Mouse (Mus musculus) erythroblast, embryonic 14.5 days (primary cell): ENCODE results near the gene Nmt1. TPM values are rescaled to one million over a fixed set of nuclear protein-coding genes. Genes with fewer than 3 reads are reported as not detected.
A peak's percentile ranks its signal among the peaks of the same experiment; 100 is the strongest.

Experiments
- H3K27me3 ChIP-seq: 2 replicates; pipeline ENCODE4 v1.6.1; 2012; ENCODE audit warnings: inconsistent platforms; ENCODE audit not compliant: control insufficient read depth
- H3K36me3 ChIP-seq: 2 replicates; pipeline ENCODE4 v1.6.1; 2012; ENCODE audit warnings: mild to moderate bottlenecking, inconsistent platforms; ENCODE audit not compliant: control insufficient read depth
- H3K4me1 ChIP-seq: 2 replicates; pipeline ENCODE4 v1.6.1; 2012; ENCODE audit warnings: inconsistent platforms; ENCODE audit not compliant: control insufficient read depth
- H3K4me3 ChIP-seq: replicated peaks from 2 replicates; pipeline ENCODE3; 2012; ENCODE audit warnings: moderate library complexity, mild to moderate bottlenecking, inconsistent platforms
- H3K9me3 ChIP-seq: 2 replicates; pipeline ENCODE4 v1.6.1; 2012; ENCODE audit warnings: low read length, inconsistent platforms, mixed read lengths; ENCODE audit not compliant: control insufficient read depth
- GATA1 ChIP-seq: IDR thresholded peaks from 2 replicates; pipeline ENCODE4 v1.6.1; 2012; ENCODE audit warnings: low read length, inconsistent platforms, mixed read lengths
- TAL1 ChIP-seq: IDR thresholded peaks from 3 replicates; pipeline ENCODE4 v1.6.1; 2012; ENCODE audit warnings: low read length, inconsistent platforms, mixed read lengths
- polyA plus RNA-seq: library from polyadenylated mRNA; stranded (reverse); fragments of >175 nt; gene quantifications from 2 replicates; pipeline ENCODE4 v1.2.3, GENCODE M21; 2012

Nmt1 gene
- polyA plus RNA-seq, 1 experiment, result 1.5 TPM

DNA sequence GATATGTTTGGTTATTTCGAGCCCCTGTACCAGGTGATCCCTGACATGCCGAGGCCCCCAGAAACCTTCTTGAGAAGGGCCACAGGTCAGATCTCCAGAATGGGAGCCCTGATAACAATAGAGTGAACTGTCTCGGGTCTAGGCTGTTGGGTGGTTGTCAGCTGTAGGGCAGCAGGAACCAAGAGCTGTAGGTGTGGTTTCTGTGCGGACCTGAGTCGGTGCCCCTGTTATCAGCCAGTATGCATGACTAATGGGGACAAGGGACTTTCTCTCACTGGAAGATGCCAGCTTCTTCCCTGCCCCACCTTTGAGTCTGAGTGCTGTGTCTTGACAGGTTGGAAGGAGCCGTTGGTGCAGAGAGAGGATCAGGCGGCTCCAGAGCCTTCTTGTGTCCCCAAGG, 76.5 kb downstream of the Nmt1 start:
- Histone ChIP-seq H3K9me3 (peaks cover 5% of the 10 kb centered on the region; the same call in 1 of the 2 replicates), H3K4me3 (peak overlapping the region; percentile 74), H3K27me3 (peaks cover 31% of the 10 kb centered on the region), H3K36me3 (peaks cover 59% of the 10 kb centered on the region), H3K4me1 (peaks cover 68% of the 10 kb centered on the region)
- TF ChIP-seq TAL1, result no peak
- TF ChIP-seq GATA1, result peak; percentile 85

DNA sequence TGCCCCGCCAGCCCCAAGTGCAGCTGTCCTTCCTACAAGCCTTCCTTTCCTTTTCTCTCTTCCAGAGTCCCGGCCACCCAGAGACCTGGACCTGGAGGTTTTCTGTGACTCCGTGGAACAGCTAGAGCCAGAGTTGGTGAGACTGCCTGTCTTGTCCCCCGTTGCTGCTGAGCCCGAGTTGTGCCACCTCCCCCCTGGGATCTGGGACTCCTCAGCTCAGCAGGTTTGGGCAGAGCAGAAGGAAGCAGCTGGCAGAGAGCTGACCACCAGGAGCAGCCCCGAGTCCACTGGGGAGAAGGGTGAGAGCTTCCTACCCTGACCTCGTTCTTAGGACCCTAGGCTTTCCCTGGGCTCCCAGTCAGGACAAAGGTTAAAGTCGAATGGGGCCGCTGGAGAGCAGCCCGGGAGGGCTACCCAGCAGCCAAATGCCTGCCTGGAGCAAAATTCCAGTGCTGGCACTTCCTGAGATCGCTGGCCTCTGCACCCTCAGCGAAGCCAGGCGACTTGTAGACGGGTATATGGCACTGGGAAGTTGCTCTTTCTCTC, 77.3 kb downstream of the Nmt1 start:
- peaks cover 23% of the 10 kb centered on the region for H3K27me3 ChIP-seq
- H3K4me1 ChIP-seq, result peaks cover 68% of the 10 kb centered on the region
- H3K9me3 ChIP-seq, result peaks cover 5% of the 10 kb centered on the region; the same call in 1 of the 2 replicates
- peaks cover 66% of the 10 kb centered on the region for H3K36me3 ChIP-seq
- H3K4me3 ChIP-seq, result peak overlapping the region; percentile 74
- no peak for TF ChIP-seq GATA1
- no peak for TF ChIP-seq TAL1

DNA sequence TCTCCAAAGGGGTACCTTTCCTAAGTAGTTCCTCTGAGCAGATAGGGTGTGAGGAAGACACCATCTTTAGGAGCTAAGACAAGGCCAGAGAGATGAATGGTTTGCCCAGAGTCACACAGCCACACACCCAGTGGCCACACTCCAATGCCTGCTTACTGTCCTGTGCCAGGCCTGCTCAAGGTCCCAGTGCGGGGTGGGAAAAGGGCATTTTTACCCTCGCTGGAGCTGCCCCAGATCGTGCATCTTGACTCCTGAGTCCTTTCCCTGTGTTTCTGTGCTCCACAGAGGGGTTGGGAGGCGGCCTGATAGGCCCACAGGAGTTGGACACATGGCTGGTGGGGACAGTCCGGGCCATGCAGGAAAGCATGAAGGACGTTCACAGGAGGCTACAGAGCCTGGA, 77.8 kb downstream of the Nmt1 start:
- Histone ChIP-seq H3K9me3 (peaks cover 5% of the 10 kb centered on the region; the same call in 1 of the 2 replicates), H3K4me1 (peaks cover 68% of the 10 kb centered on the region), H3K27me3 (peaks cover 19% of the 10 kb centered on the region), H3K4me3 (peak overlapping the region; percentile 74), H3K36me3 (peaks cover 71% of the 10 kb centered on the region)
- TF ChIP-seq TAL1 (no peak), GATA1 (no peak)

DNA sequence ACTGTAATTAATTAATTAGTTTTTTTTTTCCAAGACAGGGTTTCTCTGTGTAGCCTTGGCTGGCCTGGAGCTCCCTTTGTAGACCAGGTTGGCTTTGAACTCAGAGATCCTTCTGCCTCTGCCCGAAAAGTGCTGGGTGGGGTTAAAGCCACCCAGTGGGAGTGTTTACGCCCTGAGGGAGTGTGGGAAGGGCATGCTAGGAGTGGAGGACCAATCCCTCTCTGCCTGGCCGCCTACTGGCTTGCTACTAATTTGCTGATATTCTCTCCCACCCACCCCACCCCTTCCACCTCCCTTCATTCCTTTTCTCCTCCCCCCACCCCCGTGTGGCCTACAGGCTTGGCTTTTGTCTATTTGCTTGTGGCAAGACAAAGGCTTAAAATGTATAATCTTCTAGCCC, 78.4 kb downstream of the Nmt1 start:
- peaks cover 77% of the 10 kb centered on the region for H3K36me3 ChIP-seq
- peaks cover 66% of the 10 kb centered on the region for H3K4me1 ChIP-seq
- peak overlapping the region; percentile 74 for H3K4me3 ChIP-seq
- H3K27me3 ChIP-seq, result peaks cover 18% of the 10 kb centered on the region
- peaks cover 2% of the 10 kb centered on the region; the same call in 1 of the 2 replicates for H3K9me3 ChIP-seq
- TF ChIP-seq GATA1 (no peak), TAL1 (no peak)

DNA sequence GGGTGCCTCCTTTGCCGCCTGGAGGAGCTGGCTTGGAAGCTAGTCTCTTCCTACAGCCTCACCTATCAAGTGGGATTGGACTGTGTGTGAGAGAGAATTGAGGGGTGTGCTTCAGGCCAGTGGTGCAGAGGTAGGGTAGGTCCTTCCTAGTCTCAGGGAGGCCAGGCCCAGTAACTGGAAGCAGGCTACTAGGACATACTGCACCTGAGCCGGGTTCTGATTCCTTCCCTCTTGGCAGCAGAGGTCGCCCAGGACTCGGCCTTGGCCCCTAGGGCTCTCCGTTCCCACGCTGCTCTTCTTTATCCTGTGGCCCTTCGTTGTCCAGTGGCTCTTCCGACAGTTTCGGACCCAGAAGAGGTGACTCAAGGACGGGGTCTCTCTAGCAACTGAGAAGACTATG, 83.3 kb downstream of the Nmt1 start:
- no peak overlapping the region for H3K4me3 ChIP-seq
- peaks cover 73% of the 10 kb centered on the region for H3K36me3 ChIP-seq

DNA sequence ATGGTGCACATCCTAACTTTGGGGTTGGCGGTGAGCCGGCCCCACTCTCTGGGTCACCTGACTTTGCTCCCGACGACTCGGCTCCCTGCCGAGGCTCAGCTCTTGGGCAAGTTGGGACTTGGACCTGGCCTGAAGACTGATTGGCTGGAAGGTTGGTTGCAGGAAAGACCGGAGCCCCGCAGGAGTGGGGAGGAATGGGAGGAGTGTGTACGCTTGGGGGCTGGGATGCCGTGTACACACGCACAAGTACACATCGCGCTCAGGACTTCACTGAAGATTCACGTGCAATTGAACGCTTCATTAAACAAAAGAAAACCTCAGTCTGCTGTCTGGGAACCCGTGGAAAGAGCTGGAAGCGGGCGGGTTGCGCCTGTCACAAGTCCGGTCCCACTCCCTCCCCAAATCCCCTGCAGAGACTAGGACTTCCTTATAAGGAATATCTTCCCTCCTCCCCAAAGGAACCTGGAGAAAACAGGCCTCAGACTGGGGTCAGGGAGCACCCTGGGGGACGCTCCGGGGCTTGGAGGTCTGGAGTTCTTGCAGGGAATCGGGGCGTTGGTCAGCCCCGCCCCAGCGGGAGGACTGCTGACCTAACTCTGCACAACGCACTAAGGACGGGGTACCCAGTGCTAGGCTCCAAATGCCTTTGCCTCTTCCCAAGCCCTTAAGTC, 84.0 kb downstream of the Nmt1 start:
- no peak for TF ChIP-seq GATA1
- TF ChIP-seq TAL1, result no peak
- Histone ChIP-seq H3K4me3 (peak overlapping the region; percentile 35), H3K27me3 (peaks cover 25% of the 10 kb centered on the region), H3K4me1 (peaks cover 58% of the 10 kb centered on the region), H3K9me3 (no peaks in the 10 kb centered on the region), H3K36me3 (peaks cover 66% of the 10 kb centered on the region)

More for the DNA sequence above, 83.3 kb downstream of the Nmt1 start:
- Histone ChIP-seq H3K4me1 (peaks cover 58% of the 10 kb centered on the region), H3K9me3 (no peaks in the 10 kb centered on the region), H3K27me3 (peaks cover 25% of the 10 kb centered on the region)
- no peak for TF ChIP-seq TAL1
- no peak for TF ChIP-seq GATA1

DNA sequence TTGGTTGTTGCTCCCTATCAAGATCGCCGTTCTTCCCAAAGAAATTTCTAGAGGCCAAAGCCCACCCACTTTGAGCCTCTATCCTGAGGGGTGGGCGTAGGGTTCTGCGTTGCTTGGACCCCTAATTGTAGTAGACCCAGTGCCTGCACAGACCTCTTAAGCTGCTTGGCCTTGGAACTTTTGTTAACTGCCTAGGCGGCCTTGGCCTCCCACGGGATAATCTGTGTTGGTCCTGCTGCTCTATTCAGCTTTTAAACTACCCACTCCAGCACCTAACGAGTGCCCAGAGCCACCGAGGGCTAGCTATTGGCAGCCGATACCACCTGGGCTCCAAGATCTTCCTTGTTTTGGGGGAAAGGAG, 84.5 kb downstream of the Nmt1 start:
- Histone ChIP-seq H3K4me3 (peak overlapping the region; percentile 35), H3K4me1 (peaks cover 58% of the 10 kb centered on the region), H3K9me3 (no peaks in the 10 kb centered on the region), H3K27me3 (peaks cover 27% of the 10 kb centered on the region), H3K36me3 (peaks cover 61% of the 10 kb centered on the region)
- no peak for TF ChIP-seq GATA1
- TF ChIP-seq TAL1, result no peak

DNA sequence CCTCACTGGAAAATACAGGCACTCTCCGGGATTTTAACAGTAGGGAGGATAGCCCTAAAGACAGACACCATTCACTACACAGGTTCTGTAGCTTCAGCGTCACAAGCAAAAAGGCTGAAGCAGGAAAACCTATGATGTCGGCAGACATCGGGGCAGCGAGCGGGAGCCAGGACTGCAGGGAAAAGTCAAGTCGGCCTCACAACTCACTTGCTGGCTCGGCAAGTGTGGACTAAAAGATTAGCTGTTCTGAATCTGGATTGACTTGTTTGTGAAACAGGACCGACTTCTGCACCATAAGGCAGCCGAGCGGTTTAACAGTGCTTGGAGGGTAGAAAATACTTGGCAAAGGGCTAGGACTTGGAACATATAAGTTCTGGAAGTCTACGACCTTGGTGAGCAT, 85.0 kb downstream of the Nmt1 start:
- peaks cover 63% of the 10 kb centered on the region for H3K4me1 ChIP-seq
- H3K27me3 ChIP-seq, result peaks cover 30% of the 10 kb centered on the region
- peaks cover 56% of the 10 kb centered on the region for H3K36me3 ChIP-seq
- H3K9me3 ChIP-seq, result no peaks in the 10 kb centered on the region
- TF ChIP-seq TAL1 (no peak), GATA1 (no peak)
- no peak overlapping the region for H3K4me3 ChIP-seq

DNA sequence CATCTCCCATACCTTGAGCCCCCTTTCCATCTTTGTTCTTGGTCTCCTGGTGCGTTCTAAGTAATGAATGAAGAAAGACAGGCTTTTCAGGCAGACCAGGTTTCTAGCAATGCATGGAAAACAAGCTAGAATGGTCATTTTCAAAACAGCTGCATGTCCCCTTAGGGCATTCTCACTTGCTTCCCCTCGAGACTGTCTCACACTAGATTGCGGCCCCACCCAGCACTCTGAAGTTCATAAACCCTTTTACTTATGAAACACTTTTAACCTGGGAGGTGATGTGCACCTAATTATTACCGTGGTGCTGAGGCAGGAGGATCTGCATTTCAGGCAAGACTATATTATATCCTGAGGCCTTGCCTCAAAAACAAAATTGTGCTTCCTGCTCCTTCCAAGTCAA, 85.8 kb downstream of the Nmt1 start:
- no peak for TF ChIP-seq TAL1

More for the DNA sequence above, 85.8 kb downstream of the Nmt1 start:
- Histone ChIP-seq H3K27me3 (peaks cover 30% of the 10 kb centered on the region), H3K4me1 (peaks cover 70% of the 10 kb centered on the region), H3K4me3 (no peak overlapping the region), H3K36me3 (peaks cover 54% of the 10 kb centered on the region), H3K9me3 (no peaks in the 10 kb centered on the region)
